Mouse (Mus musculus) gastrocnemius, postnatal 25 days (tissue): ENCODE data around the gene Enox1. TPM values are rescaled to one million over a fixed set of nuclear protein-coding genes. Genes with fewer than 3 reads are reported as not detected.
A peak's percentile ranks its signal among the peaks of the same experiment; 100 is the strongest.

Experiments
- DNase-seq: peaks from one replicate; pipeline ENCODE4 v3.0.0; 2022
- total RNA-seq, 2 experiments: library from RNA; stranded (reverse); gene quantifications; 1 replicate in 1 of 2; 2 replicates in 1 of 2; pipeline ENCODE4 v1.2.3; 2021

The Enox1 gene
- total RNA-seq, 2 experiments from 2014 or later = 0.99 to 1.2 TPM

DNA sequence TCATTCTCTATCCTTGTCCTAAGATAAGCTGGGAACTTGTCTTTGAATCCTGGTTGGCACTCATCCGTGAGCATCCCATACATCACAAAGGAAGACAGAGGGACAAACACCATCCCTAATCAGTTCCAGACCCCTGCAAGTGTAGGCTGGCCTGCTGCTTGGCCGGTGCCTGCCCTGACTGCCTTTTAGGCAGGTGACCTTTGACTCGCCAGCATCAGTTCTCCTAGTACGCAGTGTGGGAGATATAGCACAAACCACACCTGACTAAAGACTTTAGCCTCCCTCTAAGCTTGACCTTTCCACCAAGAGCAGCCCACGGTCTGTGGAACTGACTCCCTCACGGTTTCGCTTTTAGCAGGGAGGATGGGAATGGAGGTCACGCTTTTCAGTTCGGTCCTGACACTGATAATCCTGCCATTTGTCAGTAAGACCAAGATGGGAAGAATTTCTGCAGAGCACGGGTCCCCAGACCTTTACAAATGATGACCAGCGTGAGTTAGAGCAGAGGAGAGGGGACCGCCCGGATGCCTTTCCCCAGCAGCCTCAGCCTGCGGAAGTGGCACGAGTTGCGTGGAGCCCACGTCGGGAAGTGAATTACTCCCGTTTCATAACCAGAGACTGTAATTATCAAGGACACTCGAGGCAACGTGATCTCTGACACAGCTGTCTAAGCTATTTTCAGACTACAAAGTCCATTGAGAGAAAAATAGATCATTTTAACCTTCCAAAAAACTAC, 550.1 kb downstream of the Enox1 start:
- DNase-seq = no peak

- no peak for DNase-seq
These were observed 550.7 kb downstream of the Enox1 start for GRCm38 (mm10) chr14:77707279-77707678.

- DNase-seq = no peak
These were observed 552.0 kb downstream of the Enox1 start for GRCm38 (mm10) chr14:77708354-77709150.

DNA sequence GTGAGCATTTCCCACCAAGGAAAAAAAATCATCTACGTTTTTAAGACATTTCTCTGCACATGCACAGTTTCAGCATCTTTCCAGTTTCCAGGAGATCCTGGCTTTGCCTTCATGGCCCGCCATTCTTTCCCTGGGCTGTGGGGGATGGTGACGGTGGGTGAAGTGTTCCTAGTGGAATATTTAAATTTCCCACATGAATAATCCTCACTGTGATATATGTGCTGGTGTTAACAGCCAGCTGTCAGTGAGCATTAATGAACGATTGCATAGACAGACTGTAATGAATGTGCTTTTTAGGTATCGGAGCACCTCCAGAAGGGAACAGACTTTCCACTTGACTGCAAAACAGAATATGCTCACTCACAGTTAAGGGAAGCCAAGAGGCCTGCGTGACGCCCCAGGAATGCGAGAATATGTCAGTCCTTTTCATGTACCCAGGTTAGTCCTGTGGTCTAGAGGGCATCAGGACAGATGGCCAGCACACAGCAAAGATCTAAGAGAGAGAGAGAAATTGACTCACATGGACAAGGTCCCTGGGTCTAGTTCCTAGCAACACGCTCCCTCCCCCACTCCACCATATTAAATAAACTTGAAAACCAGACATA, 558.5 kb downstream of the Enox1 start:
- DNase-seq = no peak

DNA sequence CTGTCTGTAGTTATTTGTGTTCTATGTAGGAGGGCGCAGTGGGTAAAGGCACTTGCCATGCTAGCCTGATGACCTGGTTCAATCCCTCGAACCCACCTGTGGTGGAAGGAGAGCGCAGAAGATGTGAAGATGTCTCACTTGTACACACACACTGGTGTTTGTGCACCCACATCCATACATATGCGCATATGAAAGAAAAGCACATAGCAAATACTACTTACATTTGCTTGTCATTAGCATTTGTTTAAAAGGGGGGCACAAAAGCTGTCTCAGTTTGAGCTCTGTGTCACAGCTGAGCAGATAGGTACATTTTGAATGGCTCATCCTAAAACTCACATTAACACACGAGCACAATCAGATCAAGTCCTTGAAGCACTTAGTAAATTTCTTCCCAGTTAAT, 560.4 kb downstream of the Enox1 start:
- DNase-seq = no peak

DNA sequence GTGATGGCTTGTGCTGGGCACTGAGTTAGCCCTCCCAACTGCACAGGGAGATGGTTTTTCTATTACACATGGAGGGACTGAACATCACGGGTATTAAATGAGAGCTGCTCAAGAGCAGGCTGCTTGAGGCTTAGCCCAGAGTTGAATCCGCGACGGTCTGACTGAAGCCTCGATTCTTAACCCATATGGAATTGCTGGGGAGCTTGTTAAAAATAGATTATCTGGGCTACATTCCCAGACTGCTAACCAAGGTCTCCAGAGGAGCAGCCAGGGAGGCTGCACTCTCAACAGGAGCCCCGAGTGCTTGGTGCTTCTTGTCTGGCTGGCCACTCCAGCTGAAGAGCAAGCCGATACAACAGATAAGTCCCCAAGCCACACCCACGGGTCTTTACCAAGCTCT, 562.3 kb downstream of the Enox1 start:
- DNase-seq = peak; percentile 9

DNA sequence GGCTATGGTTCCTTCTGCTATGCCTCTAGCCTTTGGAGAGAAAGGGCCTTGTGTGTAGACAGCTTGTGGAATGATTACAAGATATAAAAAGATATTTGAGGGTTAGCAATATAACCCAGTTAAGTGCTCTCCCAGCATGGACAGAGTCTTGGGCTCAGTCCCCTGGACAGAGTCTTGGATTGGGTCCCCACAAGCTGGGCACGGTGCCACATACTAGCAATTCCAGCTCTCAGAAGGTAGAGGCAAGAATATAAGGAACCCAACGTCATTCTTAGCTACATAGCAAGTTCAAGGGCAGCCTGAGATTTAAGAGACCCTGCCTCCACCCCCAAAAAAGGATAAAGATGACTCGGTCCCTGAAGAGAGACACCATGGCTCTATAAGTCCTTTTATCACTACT, 581.5 kb downstream of the Enox1 start:
- DNase-seq = no peak

DNA sequence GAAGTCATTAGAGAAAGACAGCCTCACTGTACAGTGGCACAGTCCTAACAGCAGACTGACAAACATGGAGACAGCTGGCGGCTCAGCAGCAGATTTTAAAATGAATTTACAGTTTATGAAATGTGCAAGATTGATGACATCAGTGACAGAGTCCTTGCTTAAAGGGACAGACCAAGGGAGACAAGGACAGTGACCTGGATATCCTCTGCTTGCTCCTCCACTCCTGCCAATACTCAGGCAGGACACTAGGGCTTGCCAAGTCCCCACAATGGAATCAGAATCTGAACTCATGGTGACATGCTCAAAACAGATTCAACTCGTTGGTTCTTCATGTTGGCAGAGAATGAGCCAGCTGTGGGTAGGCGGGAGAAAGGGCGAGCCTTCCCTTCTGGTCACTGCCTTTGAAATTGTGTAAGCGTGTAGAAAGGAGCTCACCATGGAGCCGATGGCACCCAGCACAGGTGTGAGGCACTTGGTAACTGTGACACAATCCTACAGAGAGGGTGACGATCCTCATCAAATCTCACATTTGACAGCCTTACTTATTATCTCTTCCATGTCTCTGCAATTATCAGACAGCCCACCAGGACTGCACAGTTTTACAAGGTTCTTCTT, 582.3 kb downstream of the Enox1 start:
- DNase-seq = no peak

GRCm38 (mm10) chr14:77739376-77739775, 582.8 kb downstream of the Enox1 start:
- no peak for DNase-seq

DNA sequence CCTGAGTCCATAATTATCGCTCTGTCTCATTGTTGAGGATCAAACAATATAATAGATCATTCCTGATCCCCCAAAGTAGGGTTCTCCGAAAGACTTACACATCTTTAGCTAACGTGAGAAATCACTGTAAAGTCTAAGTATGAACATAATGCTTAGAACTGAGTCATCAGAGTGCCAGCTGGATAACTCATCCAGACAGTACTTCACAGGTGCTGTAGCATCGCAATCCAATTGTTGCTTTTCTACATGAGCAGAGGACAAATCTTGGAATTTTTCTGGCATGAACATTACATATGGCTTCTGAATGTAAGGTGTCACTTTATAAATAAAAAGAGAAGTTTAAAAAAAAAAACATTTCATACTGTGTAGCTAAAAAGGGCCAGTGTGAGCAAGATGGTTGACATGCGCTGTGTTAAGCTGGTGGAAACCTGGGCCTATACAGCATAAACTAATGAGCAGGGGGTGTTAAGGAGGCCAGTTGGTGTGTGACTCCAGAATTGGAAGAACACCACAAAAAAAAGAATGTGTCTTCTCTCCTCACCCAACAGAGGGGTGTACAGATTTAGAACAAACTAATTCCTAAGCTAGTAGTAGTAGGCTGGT, 588.2 kb downstream of the Enox1 start:
- DNase-seq = no peak

DNA sequence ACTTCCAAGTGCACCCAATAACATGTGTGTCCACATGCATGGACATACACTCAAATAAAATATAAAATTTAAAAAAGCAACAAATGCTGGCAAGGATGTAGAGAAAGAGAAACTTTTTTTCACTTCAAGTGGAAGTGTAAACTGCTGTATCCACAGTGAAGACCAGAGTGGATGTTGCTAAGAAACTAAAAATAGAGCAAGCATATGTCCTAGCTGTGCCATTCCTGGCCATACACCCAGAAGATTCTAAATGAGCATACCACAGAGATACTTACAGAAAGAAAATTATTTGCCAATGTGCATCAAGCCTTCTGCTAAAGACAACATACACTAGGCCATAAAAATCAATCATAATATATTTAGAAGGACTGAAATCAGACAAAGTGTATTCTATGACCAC, 592.4 kb downstream of the Enox1 start:
- no peak for DNase-seq

Other genes starting within 250 kb of the Enox1 start
- gene Ccdc122, start 120.0 kb upstream of the Enox1 start, total RNA-seq = under 1 TPM; 0.49 to 0.62 TPM
- 1 to 10 TPM in 1 of 2 experiments, under 1 TPM in 1; 0.96 to 1.2 TPM for gene Lacc1, start 119.9 kb upstream of the Enox1 start, total RNA-seq